Comparison of ENCODE assay signal across 9 mouse cellular contexts in the genomic region with DNA sequence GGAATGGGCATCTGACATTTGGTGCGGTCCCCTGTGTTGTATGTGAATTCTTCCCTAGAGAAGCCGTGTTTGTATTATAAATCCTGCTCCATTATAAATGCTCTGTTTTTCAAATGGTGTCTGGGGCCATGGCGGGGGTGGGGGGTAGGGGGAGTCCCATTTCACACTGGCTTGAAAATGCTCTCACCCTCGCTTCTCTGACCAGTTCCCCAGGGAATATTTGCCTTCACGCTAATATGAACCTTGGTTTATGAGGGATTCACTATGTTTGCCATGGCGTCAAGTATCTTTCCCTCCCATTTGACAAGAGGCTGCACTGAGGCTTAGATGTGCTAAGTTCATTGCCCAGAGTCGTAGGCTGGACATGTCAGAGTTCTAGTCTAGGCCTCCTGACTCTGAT. TPM values are rescaled to one million over a fixed set of nuclear protein-coding genes. Genes with fewer than 3 reads are reported as not detected.
A peak's percentile ranks its signal among the peaks of the same experiment; 100 is the strongest.
DNase-seq lines count a peak whose midpoint lies in the region; ATAC-seq and TF ChIP-seq lines count a peak whose summit lies in the region.
"Had no signal": no experiment of that assay in that cellular context is flagged by ENCODE, and none has a peak within 500 bp of the region (broad histone marks: within the 10 kb centered on the region; RNA-seq: fewer than 3 reads in every experiment).

No protein-coding gene starts in this region.

- no peaks in the 10 kb centered on the region for H3K79me2 ChIP-seq in heart, adult 2 months (replicated peaks; ENCODE audit: control insufficient read depth, insufficient read depth, low read length)

- no peaks in the 10 kb centered on the region for H3K9me3 ChIP-seq in heart, embryonic 11.5 days (replicated peaks; ENCODE audit: control insufficient read depth, low read length)
- no peaks in the 10 kb centered on the region for H3K9me3 ChIP-seq in midbrain, embryonic 10.5 days (replicated peaks)
- H3K9me3 ChIP-seq in midbrain, postnatal 0 days (ENCODE audit: low read length): no peaks in the 10 kb centered on the region
- no peaks in the 10 kb centered on the region for H3K9me3 ChIP-seq in limb, embryonic 12.5 days
- no peaks in the 10 kb centered on the region for H3K9me3 ChIP-seq in stomach, embryonic 14.5 days (ENCODE audit: control insufficient read depth, low read depth, low read length)

- WGBS in heart, embryonic 11.5 days (ENCODE audit: insufficient replicate concordance): 76% methylated on average over 7 of the region's 7 CpGs
- 86% methylated on average over 7 of the region's 7 CpGs for WGBS in heart, adult 2 months
- 77% methylated on average over 7 of the region's 7 CpGs for WGBS in midbrain, embryonic 10.5 days
- WGBS in midbrain, postnatal 0 days: 70% methylated on average over 7 of the region's 7 CpGs
- WGBS in limb, embryonic 12.5 days: 69% methylated on average over 7 of the region's 7 CpGs
- 62% methylated on average over 7 of the region's 7 CpGs for WGBS in stomach, embryonic 14.5 days

- 0 out of 2 replicates have a peak overlapping the region, but pooled peaks have one; percentile 82 for H3K9ac ChIP-seq in heart, embryonic 11.5 days (ENCODE audit: low read depth, low read length)
- no peak overlapping the region for H3K9ac ChIP-seq in heart, adult 2 months (ENCODE audit: low read depth, low read length)
- no peak overlapping the region for H3K9ac ChIP-seq in midbrain, postnatal 0 days (replicated peaks; ENCODE audit: low read length, poor library complexity, severe bottlenecking)
- no peak overlapping the region for H3K9ac ChIP-seq in limb, embryonic 12.5 days (replicated peaks)
- no peak overlapping the region for H3K9ac ChIP-seq in stomach, embryonic 14.5 days (replicated peaks; ENCODE audit: low read depth, low read length)

- no peaks in the 10 kb centered on the region for H3K36me3 ChIP-seq in heart, embryonic 11.5 days (ENCODE audit: control insufficient read depth, insufficient read depth, low read length)
- no peaks in the 10 kb centered on the region for H3K36me3 ChIP-seq in heart, adult 2 months (ENCODE audit: control insufficient read depth, insufficient read depth, low read length)
- H3K36me3 ChIP-seq in midbrain, embryonic 10.5 days: no peaks in the 10 kb centered on the region
- no peaks in the 10 kb centered on the region for H3K36me3 ChIP-seq in midbrain, postnatal 0 days (ENCODE audit: insufficient read depth, low read length)
- no peaks in the 10 kb centered on the region for H3K36me3 ChIP-seq in limb, embryonic 12.5 days
- H3K36me3 ChIP-seq in stomach, embryonic 14.5 days (ENCODE audit: control insufficient read depth, insufficient read depth, low read length): no peaks in the 10 kb centered on the region

- intact Hi-C loops in heart, adult 2 months (cut with DNase I): no loop called here

- H3K4me2 ChIP-seq in heart, embryonic 11.5 days: peak overlapping the region; percentile 97
- no peak overlapping the region for H3K4me2 ChIP-seq in midbrain, postnatal 0 days (ENCODE audit: low read depth, low read length, poor library complexity, severe bottlenecking)
- peak overlapping the region; percentile 91 for H3K4me2 ChIP-seq in limb, embryonic 12.5 days
- H3K4me2 ChIP-seq in stomach, embryonic 14.5 days (replicated peaks; ENCODE audit: low read depth, low read length): peak overlapping the region; percentile 88; the same call in 1 of the 2 replicates

- TF ChIP-seq EP300 in heart, adult 2 months (IDR thresholded peaks at IDR 0.05; ENCODE audit: insufficient read depth, low read depth, low read length): no peak

- no peak for TF ChIP-seq POLR2A in heart, adult 2 months (IDR thresholded peaks at IDR 0.05; ENCODE audit: insufficient read depth, low read depth, low read length)

- ATAC-seq in heart, embryonic 11.5 days (replicated peaks; ENCODE audit: insufficient number of reproducible peaks, low FRiP score, low TSS enrichment): no peak
- no peak for ATAC-seq in midbrain, postnatal 0 days (ENCODE audit: low FRiP score)
- no peak for ATAC-seq in limb, embryonic 12.5 days (ENCODE audit: insufficient number of reproducible peaks, insufficient read depth, low FRiP score, low TSS enrichment, low read depth)
- no peak for ATAC-seq in stomach, embryonic 14.5 days (ENCODE audit: insufficient number of reproducible peaks, insufficient read depth, low FRiP score, low read depth)

- H3K4me1 ChIP-seq in heart, embryonic 11.5 days (ENCODE audit: control insufficient read depth, insufficient read depth, low read length): peaks cover 30% of the 10 kb centered on the region
- H3K4me1 ChIP-seq in heart, adult 2 months (ENCODE audit: control insufficient read depth, insufficient read depth, low read length): peaks cover 7% of the 10 kb centered on the region
- peaks cover 30% of the 10 kb centered on the region for H3K4me1 ChIP-seq in midbrain, embryonic 10.5 days
- H3K4me1 ChIP-seq in midbrain, postnatal 0 days (ENCODE audit: insufficient read depth, low read length): peaks cover 6% of the 10 kb centered on the region; the same call in 1 of the 2 replicates
- H3K4me1 ChIP-seq in limb, embryonic 12.5 days (replicated peaks): peaks cover 36% of the 10 kb centered on the region
- H3K4me1 ChIP-seq in stomach, embryonic 14.5 days (ENCODE audit: control insufficient read depth, insufficient read depth, low read length): peaks cover 32% of the 10 kb centered on the region

- 0 out of 2 replicates have a peak, but pooled peaks cover 2% of the 10 kb centered on the region for H3K27me3 ChIP-seq in heart, embryonic 11.5 days (ENCODE audit: control insufficient read depth, insufficient read depth, low read length)
- H3K27me3 ChIP-seq in heart, adult 2 months (ENCODE audit: control insufficient read depth, insufficient read depth, low read length): no peaks in the 10 kb centered on the region
- H3K27me3 ChIP-seq in midbrain, embryonic 10.5 days (ENCODE audit: low read depth, poor library complexity, severe bottlenecking): peaks cover 65% of the 10 kb centered on the region
- H3K27me3 ChIP-seq in midbrain, postnatal 0 days (ENCODE audit: insufficient read depth, low read length): 0 out of 2 replicates have a peak, but pooled peaks cover 3% of the 10 kb centered on the region
- H3K27me3 ChIP-seq in limb, embryonic 12.5 days: peaks cover 46% of the 10 kb centered on the region
- no peaks in the 10 kb centered on the region for H3K27me3 ChIP-seq in stomach, embryonic 14.5 days (ENCODE audit: control insufficient read depth, insufficient read depth, low read length)

- no peak for TF ChIP-seq CTCF in heart, adult 2 months (IDR thresholded peaks at IDR 0.05)
- no peak for TF ChIP-seq CTCF in midbrain, postnatal 0 days (IDR thresholded peaks at IDR 0.05)

- H3K4me3 ChIP-seq in heart, embryonic 11.5 days (ENCODE audit: low read depth, low read length): no peak overlapping the region; the same call in 1 of the 2 replicates
- H3K4me3 ChIP-seq in heart, adult 2 months: no peak overlapping the region
- peak overlapping the region; percentile 58; the same call in 1 of the 2 replicates for H3K4me3 ChIP-seq in midbrain, embryonic 10.5 days
- H3K4me3 ChIP-seq in midbrain, postnatal 0 days (ENCODE audit: low read depth, low read length): no peak overlapping the region
- H3K4me3 ChIP-seq in limb, embryonic 12.5 days (replicated peaks): peak overlapping the region; percentile 58
- no peak overlapping the region for H3K4me3 ChIP-seq in stomach, embryonic 14.5 days (ENCODE audit: low read depth, low read length)

- DNase-seq in heart, adult 2 months: no peak
- no peak for DNase-seq in midbrain, embryonic 10.5 days (ENCODE audit: low spot score)
- DNase-seq in midbrain, postnatal 0 days (ENCODE audit: low spot score): no peak
- no peak for DNase-seq in gastrocnemius, adult 18-20 months (ENCODE audit: low spot score)
- DNase-seq in urinary bladder, postnatal 25 days (ENCODE audit: low spot score): no peak

- no peak overlapping the region for H3K27ac ChIP-seq in heart, embryonic 11.5 days (ENCODE audit: low read depth, low read length)
- no peak overlapping the region for H3K27ac ChIP-seq in heart, adult 2 months
- H3K27ac ChIP-seq in midbrain, embryonic 10.5 days (replicated peaks): no peak overlapping the region
- H3K27ac ChIP-seq in midbrain, postnatal 0 days (ENCODE audit: low read depth, low read length): no peak overlapping the region
- H3K27ac ChIP-seq in limb, embryonic 12.5 days: no peak overlapping the region
- peak overlapping the region; percentile 55; the same call in 1 of the 2 replicates for H3K27ac ChIP-seq in stomach, embryonic 14.5 days (ENCODE audit: low read length)
- H3K27ac ChIP-seq: layer of hippocampus, adult 2 months had no signal

RNA-seq across cellular contexts. Expression of gene Gsn, which starts 0.7 kb away (rescaled TPM):
- polyA plus RNA-seq in heart, embryonic 11.5 days (2014; fragmentation: Nextera tagmentation; extraction: Ambion mirVana): 116 and 132 TPM in 2 replicates
- 1,000 to 10,000 TPM in 1 of 2 experiments, 100 to 1,000 TPM in 1; 878 to 1,097 TPM for total RNA-seq in heart, adult 2 months (2021)
- polyA plus RNA-seq in heart, adult 2 months (2012; rRNA removed): 1,373 and 1,759 TPM in 2 replicates
- 13.7 and 23.4 TPM in 2 replicates for polyA plus RNA-seq in midbrain, embryonic 10.5 days (2016; fragmentation: Nextera tagmentation; extraction: Ambion mirVana)
- 23.4 and 39.1 TPM in 2 replicates for total RNA-seq in midbrain, postnatal 0 days (2014; rRNA removed)
- 26.2 and 28.5 TPM in 2 replicates for polyA plus RNA-seq in midbrain, postnatal 0 days (2015; fragmentation: Nextera tagmentation; extraction: Ambion mirVana)
- polyA plus RNA-seq in limb, embryonic 12.5 days (2016; fragmentation: Nextera tagmentation; extraction: Ambion mirVana): 45.2 and 52.5 TPM in 2 replicates
- 204 and 219 TPM in 2 replicates for polyA plus RNA-seq in stomach, embryonic 14.5 days (2014; fragmentation: Nextera tagmentation; extraction: Ambion mirVana)
- total RNA-seq in gastrocnemius, adult 18-20 months (2021): 100 to 1,000 TPM; 526 to 574 TPM

RNA-seq across cellular contexts. Expression of gene Rab14, which starts 54.5 kb away (rescaled TPM):
- polyA plus RNA-seq in heart, embryonic 11.5 days (2014; fragmentation: Nextera tagmentation; extraction: Ambion mirVana): 212 and 239 TPM in 2 replicates
- total RNA-seq in heart, adult 2 months (2021): 100 to 1,000 TPM; 129 to 135 TPM
- 61.4 and 70.1 TPM in 2 replicates for polyA plus RNA-seq in heart, adult 2 months (2012; rRNA removed)
- 272 and 294 TPM in 2 replicates for polyA plus RNA-seq in midbrain, embryonic 10.5 days (2016; fragmentation: Nextera tagmentation; extraction: Ambion mirVana)
- 65.3 and 122 TPM in 2 replicates for total RNA-seq in midbrain, postnatal 0 days (2014; rRNA removed)
- polyA plus RNA-seq in midbrain, postnatal 0 days (2015; fragmentation: Nextera tagmentation; extraction: Ambion mirVana): 458 and 504 TPM in 2 replicates
- polyA plus RNA-seq in limb, embryonic 12.5 days (2016; fragmentation: Nextera tagmentation; extraction: Ambion mirVana): 270 and 291 TPM in 2 replicates
- polyA plus RNA-seq in stomach, embryonic 14.5 days (2014; fragmentation: Nextera tagmentation; extraction: Ambion mirVana): 314 and 322 TPM in 2 replicates
- total RNA-seq in gastrocnemius, adult 18-20 months (2021): 10 to 100 TPM; 77.0 to 84.0 TPM

Comparison
In these comparisons a context has a peak if more than half of its experiments do, and no peak if none do; other contexts are left out.
1. H3K4me3 ChIP-seq: peak in midbrain, embryonic 10.5 days (single experiment) and limb, embryonic 12.5 days (single experiment); none in heart, embryonic 11.5 days (single experiment), heart, adult 2 months (single experiment), midbrain, postnatal 0 days (single experiment) and stomach, embryonic 14.5 days (single experiment).